17 mouse cellular contexts compared by ENCODE assay signal in genomic region chr11:71819901-71820300, GRCm38 (mm10).
"Had no signal": no experiment of that assay in that cellular context is flagged by ENCODE, and none has a peak within 500 bp of the region (broad histone marks: within the 10 kb centered on the region; RNA-seq: fewer than 3 reads in every experiment).

No protein-coding gene starts in this region.

- H3K4me3 ChIP-seq: layer of hippocampus, adult 2 months; liver, embryonic 13.5 days; neural tube, embryonic 12.5 days; neural tube, embryonic 15.5 days; stomach, embryonic 15.5 days had no signal

- ATAC-seq: intestine, postnatal 0 days had no signal

- DNase-seq: kidney, adult 2 months; kidney, postnatal 25 days; layer of hippocampus, adult 9-11 months; liver, embryonic 13.5 days; lung, adult 2 months; lung, postnatal 14 days; lung, postnatal 4 days; midbrain, embryonic 14.5 days; spleen, adult 18-20 months; thymus, adult 18-20 months; thymus, postnatal 36 days had no signal

- H3K27ac ChIP-seq: kidney, postnatal 0 days; layer of hippocampus, adult 2 months; liver, embryonic 13.5 days; neural tube, embryonic 12.5 days; neural tube, embryonic 15.5 days; stomach, embryonic 15.5 days had no signal
